Mouse (Mus musculus) hindbrain, embryonic 15.5 days (tissue): ENCODE data around the gene Tspan11. TPM values are rescaled to one million over a fixed set of nuclear protein-coding genes. Genes with fewer than 3 reads are reported as not detected.
A peak's percentile ranks its signal among the peaks of the same experiment; 100 is the strongest.

Experiments used
- ATAC-seq: fragments of 200-750 bp; cut with Nextera tagmentation; 2 replicates; pipeline ENCODE4 v1.8.0; 2017; ENCODE audit warnings: low read depth, moderate number of reproducible peaks, moderate TSS enrichment; ENCODE audit not compliant: low FRiP score
- H3K27ac ChIP-seq: fragments of 300-500 bp; sonication (generic); replicated peaks from 2 replicates; pipeline ENCODE4 v1.5.1; 2015; ENCODE audit warnings: mild to moderate bottlenecking, inconsistent platforms
- H3K27me3 ChIP-seq: fragments of 300-500 bp; sonication (generic); 2 replicates; pipeline ENCODE4 v1.6.1; 2015; ENCODE audit warnings: control low read depth, inconsistent platforms
- H3K36me3 ChIP-seq: fragments of 300-500 bp; sonication (generic); 2 replicates; pipeline ENCODE4 v1.6.1; 2015; ENCODE audit warnings: control low read depth, inconsistent platforms
- H3K4me1 ChIP-seq: fragments of 300-500 bp; sonication (generic); replicated peaks from 2 replicates; pipeline ENCODE4 v1.6.1; 2015; ENCODE audit warnings: control low read depth, inconsistent platforms
- H3K4me2 ChIP-seq: fragments of 300-500 bp; sonication (generic); 2 replicates; pipeline ENCODE4 v1.6.1; 2015; ENCODE audit warnings: moderate library complexity, mild to moderate bottlenecking, inconsistent platforms
- H3K4me3 ChIP-seq: fragments of 300-500 bp; sonication (generic); 2 replicates; pipeline ENCODE4 v1.5.1; 2015; ENCODE audit warnings: mild to moderate bottlenecking, inconsistent platforms
- H3K9ac ChIP-seq: fragments of 300-500 bp; sonication (generic); 2 replicates; pipeline ENCODE4 v1.6.1; 2015; ENCODE audit warnings: inconsistent platforms
- H3K9me3 ChIP-seq: fragments of 300-500 bp; sonication (generic); 2 replicates; pipeline ENCODE4 v1.6.1; 2016; ENCODE audit warnings: control low read depth, inconsistent platforms
- WGBS: fragments of 180-500 bp; shearing (Covaris S2); methylation state at CpG from one replicate; pipeline ENCODE4 v1.1.7; 2015; 5-methylcytosine and 5-hydroxymethylcytosine counted together
- polyA plus RNA-seq: library from polyadenylated mRNA; unstranded; fragments of >200 nt; fragmentation: Nextera tagmentation; extraction: Ambion mirVana; gene quantifications from 2 replicates; pipeline ENCODE4 v1.2.1, GENCODE M21; 2015

Gene Tspan11
- polyA plus RNA-seq, 1 experiment from 2014 or later: 3.4 TPM

- no peaks in the 10 kb centered on the region for H3K36me3 ChIP-seq
- H3K9me3 ChIP-seq: no peaks in the 10 kb centered on the region
- H3K4me1 ChIP-seq: peaks cover 22% of the 10 kb centered on the region
- no peaks in the 10 kb centered on the region for H3K27me3 ChIP-seq
- WGBS: 37% methylated on average over 9 of the region's 9 CpGs
- H3K4me2 ChIP-seq: no peak overlapping the region
- no peak overlapping the region for H3K4me3 ChIP-seq
- H3K27ac ChIP-seq: 0 out of 2 replicates have a peak overlapping the region, but pooled peaks have one; percentile 49
- no peak overlapping the region for H3K9ac ChIP-seq
- ATAC-seq: peak; percentile 70
Measured at GRCm38 (mm10) chr6:127855711-127856295, 31.6 kb upstream of the Tspan11 start.

- no peak for ATAC-seq
- Histone ChIP-seq H3K27me3 (no peaks in the 10 kb centered on the region), H3K27ac (no peak overlapping the region), H3K4me1 (no peaks in the 10 kb centered on the region), H3K4me3 (no peak overlapping the region), H3K4me2 (no peak overlapping the region), H3K9ac (no peak overlapping the region), H3K36me3 (no peaks in the 10 kb centered on the region), H3K9me3 (no peaks in the 10 kb centered on the region)
- 32% methylated on average over 9 of the region's 9 CpGs for WGBS
Measured at GRCm38 (mm10) chr6:127861951-127862350, 25.4 kb upstream of the Tspan11 start.

GRCm38 (mm10) chr6:127865391-127865790 lies 22.0 kb upstream of the Tspan11 start:
- Histone ChIP-seq H3K4me2 (no peak overlapping the region), H3K36me3 (no peaks in the 10 kb centered on the region), H3K4me1 (no peaks in the 10 kb centered on the region), H3K4me3 (no peak overlapping the region), H3K27ac (no peak overlapping the region), H3K9me3 (no peaks in the 10 kb centered on the region), H3K27me3 (no peaks in the 10 kb centered on the region), H3K9ac (no peak overlapping the region)
- WGBS: 86% methylated on average over 4 of the region's 4 CpGs
- ATAC-seq: no peak

GRCm38 (mm10) chr6:127868546-127868945 lies 18.8 kb upstream of the Tspan11 start:
- ATAC-seq: no peak
- Histone ChIP-seq H3K27me3 (no peaks in the 10 kb centered on the region), H3K9ac (no peak overlapping the region), H3K9me3 (no peaks in the 10 kb centered on the region), H3K4me1 (no peaks in the 10 kb centered on the region), H3K27ac (no peak overlapping the region), H3K36me3 (no peaks in the 10 kb centered on the region), H3K4me2 (no peak overlapping the region), H3K4me3 (no peak overlapping the region)
- 64% methylated on average over 8 of the region's 8 CpGs for WGBS

GRCm38 (mm10) chr6:127869121-127869520 lies 18.3 kb upstream of the Tspan11 start:
- WGBS: 84% methylated on average over 7 of the region's 7 CpGs
- Histone ChIP-seq H3K4me1 (no peaks in the 10 kb centered on the region), H3K9ac (no peak overlapping the region), H3K27me3 (no peaks in the 10 kb centered on the region), H3K4me3 (no peak overlapping the region), H3K27ac (no peak overlapping the region), H3K9me3 (no peaks in the 10 kb centered on the region), H3K4me2 (no peak overlapping the region), H3K36me3 (no peaks in the 10 kb centered on the region)
- ATAC-seq: no peak

GRCm38 (mm10) chr6:127870345-127871324 lies 16.8 kb upstream of the Tspan11 start:
- H3K27ac ChIP-seq: no peak overlapping the region
- no peak overlapping the region for H3K9ac ChIP-seq
- H3K4me1 ChIP-seq: no peaks in the 10 kb centered on the region
- ATAC-seq: no peak
- 75% methylated on average over 12 of the region's 12 CpGs for WGBS
- H3K4me2 ChIP-seq: no peak overlapping the region
- no peaks in the 10 kb centered on the region for H3K27me3 ChIP-seq
- H3K4me3 ChIP-seq: no peak overlapping the region
- no peaks in the 10 kb centered on the region for H3K36me3 ChIP-seq
- no peaks in the 10 kb centered on the region for H3K9me3 ChIP-seq

- Histone ChIP-seq H3K9ac (no peak overlapping the region), H3K4me1 (no peaks in the 10 kb centered on the region), H3K27ac (no peak overlapping the region), H3K36me3 (no peaks in the 10 kb centered on the region), H3K27me3 (no peaks in the 10 kb centered on the region), H3K4me3 (no peak overlapping the region), H3K9me3 (no peaks in the 10 kb centered on the region), H3K4me2 (no peak overlapping the region)
- WGBS: 95% methylated on average over 6 of the region's 6 CpGs
- ATAC-seq: no peak
Measured at GRCm38 (mm10) chr6:127871436-127871835, 16.0 kb upstream of the Tspan11 start.

GRCm38 (mm10) chr6:127872581-127872980 lies 14.8 kb upstream of the Tspan11 start:
- H3K9me3 ChIP-seq: no peaks in the 10 kb centered on the region

GRCm38 (mm10) chr6:127875883-127876282 lies 11.5 kb upstream of the Tspan11 start:
- H3K27me3 ChIP-seq: no peaks in the 10 kb centered on the region
- no peaks in the 10 kb centered on the region for H3K4me1 ChIP-seq
- H3K4me2 ChIP-seq: no peak overlapping the region
- no peaks in the 10 kb centered on the region for H3K9me3 ChIP-seq
- H3K36me3 ChIP-seq: no peaks in the 10 kb centered on the region
- H3K9ac ChIP-seq: no peak overlapping the region
- WGBS: 73% methylated on average over 11 of the region's 11 CpGs
- no peak overlapping the region for H3K27ac ChIP-seq
- H3K4me3 ChIP-seq: no peak overlapping the region
- no peak for ATAC-seq

More at GRCm38 (mm10) chr6:127872581-127872980, 14.8 kb upstream of the Tspan11 start:
- WGBS: 85% methylated on average over 8 of the region's 8 CpGs
- no peak for ATAC-seq
- Histone ChIP-seq H3K36me3 (no peaks in the 10 kb centered on the region), H3K27me3 (no peaks in the 10 kb centered on the region), H3K9ac (no peak overlapping the region), H3K4me3 (no peak overlapping the region), H3K4me2 (no peak overlapping the region), H3K4me1 (no peaks in the 10 kb centered on the region), H3K27ac (no peak overlapping the region)

- WGBS: 91% methylated on average over 9 of the region's 9 CpGs
- Histone ChIP-seq H3K4me1 (no peaks in the 10 kb centered on the region), H3K4me3 (no peak overlapping the region), H3K27me3 (no peaks in the 10 kb centered on the region), H3K36me3 (no peaks in the 10 kb centered on the region), H3K4me2 (no peak overlapping the region), H3K9me3 (no peaks in the 10 kb centered on the region), H3K27ac (no peak overlapping the region), H3K9ac (no peak overlapping the region)
- ATAC-seq: no peak
Measured at GRCm38 (mm10) chr6:127876436-127876835, 11.0 kb upstream of the Tspan11 start.

GRCm38 (mm10) chr6:127877026-127877425 lies 10.4 kb upstream of the Tspan11 start:
- Histone ChIP-seq H3K27me3 (no peaks in the 10 kb centered on the region), H3K27ac (no peak overlapping the region), H3K4me1 (no peaks in the 10 kb centered on the region), H3K9ac (no peak overlapping the region), H3K4me3 (no peak overlapping the region), H3K9me3 (no peaks in the 10 kb centered on the region), H3K36me3 (no peaks in the 10 kb centered on the region), H3K4me2 (no peak overlapping the region)
- no peak for ATAC-seq
- 66% methylated on average over 12 of the region's 12 CpGs for WGBS

- Histone ChIP-seq H3K27me3 (no peaks in the 10 kb centered on the region), H3K4me1 (no peaks in the 10 kb centered on the region), H3K27ac (no peak overlapping the region), H3K36me3 (no peaks in the 10 kb centered on the region), H3K9ac (no peak overlapping the region), H3K4me2 (no peak overlapping the region), H3K9me3 (no peaks in the 10 kb centered on the region), H3K4me3 (no peak overlapping the region)
- WGBS: 92% methylated on average over 6 of the region's 6 CpGs
- ATAC-seq: no peak
Measured at GRCm38 (mm10) chr6:127879472-127879871, 7.9 kb upstream of the Tspan11 start.
